Mouse (Mus musculus) liver, adult 2 months (tissue): ENCODE results near the gene Apbb2.

Source experiments
- CTCF ChIP-seq: fragments of 200-500 bp; IDR thresholded peaks from 2 replicates; pipeline ENCODE4 v1.5.1; 2011; ENCODE audit warnings: low read depth, low read length, control low read depth
- POLR2A ChIP-seq: fragments of 200-500 bp; IDR thresholded peaks from 2 replicates; pipeline ENCODE4 v1.6.1; 2011; ENCODE audit warnings: low read length, control low read depth; ENCODE audit not compliant: insufficient read depth; ENCODE audit errors: extremely low read depth

DNA sequence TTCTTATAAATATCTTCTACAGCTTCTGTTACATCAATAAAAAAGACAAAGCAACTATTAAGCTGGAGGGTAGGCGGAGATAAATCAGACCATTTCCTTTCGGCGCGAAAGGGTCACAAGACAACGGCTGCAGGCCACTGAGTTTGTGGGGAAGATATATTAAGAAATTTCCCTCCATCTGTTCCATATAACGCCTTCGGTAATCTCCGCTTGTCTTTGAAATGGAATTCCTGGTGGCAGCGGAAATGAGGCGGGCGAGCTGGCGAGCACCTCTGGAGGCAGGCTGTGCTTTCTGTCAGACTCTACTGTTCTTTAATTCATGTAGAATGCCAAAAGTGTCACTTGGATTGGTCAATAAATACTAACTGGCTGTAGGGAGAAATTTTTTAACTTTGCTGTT is 267.5 kb downstream of the Apbb2 start:
- no peak for TF ChIP-seq POLR2A
- no peak for TF ChIP-seq CTCF
